Mouse (Mus musculus) olfactory bulb, adult 2 months (tissue): ENCODE measurements around the gene Nid1. TPM values are rescaled to one million over a fixed set of nuclear protein-coding genes. Genes with fewer than 3 reads are reported as not detected.

Experiments used
- H3K27ac ChIP-seq: fragments of 200-500 bp; 2 replicates; pipeline ENCODE4 v1.5.1; 2012; ENCODE audit warnings: low read depth, low read length; ENCODE audit not compliant: insufficient read depth
- H3K4me1 ChIP-seq: fragments of 200-500 bp; 2 replicates; pipeline ENCODE4 v1.6.1; 2012; ENCODE audit warnings: low read length; ENCODE audit not compliant: control insufficient read depth, insufficient read depth
- H3K4me3 ChIP-seq: fragments of 200-500 bp; 2 replicates; pipeline ENCODE4 v1.5.1; 2012; ENCODE audit warnings: mild to moderate bottlenecking, low read depth, low read length, moderate library complexity; ENCODE audit not compliant: insufficient read depth
- CTCF ChIP-seq: fragments of 200-500 bp; IDR thresholded peaks from 2 replicates; pipeline ENCODE4 v1.5.1; 2012; ENCODE audit warnings: low read depth, mild to moderate bottlenecking, low read length, moderate library complexity; ENCODE audit not compliant: insufficient read depth
- POLR2A ChIP-seq: fragments of 200-500 bp; IDR thresholded peaks from 2 replicates; pipeline ENCODE4 v1.6.1; 2012; ENCODE audit warnings: mild to moderate bottlenecking, low read depth, low read length, moderate library complexity; ENCODE audit not compliant: insufficient read depth
- WGBS: fragments of 180-500 bp; shearing (Covaris S2); methylation state at CpG from one replicate; pipeline ENCODE4 v1.1.7; 2018; 5-methylcytosine and 5-hydroxymethylcytosine counted together
- polyA plus RNA-seq: library from polyadenylated mRNA; stranded (reverse); fragments of >200 nt; gene quantifications from 2 replicates; pipeline ENCODE4 v1.2.4, GENCODE M21; 2012; ENCODE audit warnings: low replicate concordance; ENCODE audit not compliant: missing spikeins, insufficient read depth, insufficient read length

Gene Nid1
- polyA plus RNA-seq, 1 experiment, result not detected

GRCm38 (mm10) chr13:13476568-13476967, 39.2 kb downstream of the Nid1 start:
- no peaks in the 10 kb centered on the region for H3K4me1 ChIP-seq
- no peak for TF ChIP-seq CTCF
- TF ChIP-seq POLR2A, result no peak
- H3K27ac ChIP-seq, result no peak overlapping the region
- 95% methylated on average over 2 of the region's 2 CpGs for WGBS
- H3K4me3 ChIP-seq, result no peak overlapping the region

- H3K4me3 ChIP-seq, result no peak overlapping the region
- H3K4me1 ChIP-seq, result peaks cover 3% of the 10 kb centered on the region; the same call in 1 of the 2 replicates
- TF ChIP-seq CTCF (no peak), POLR2A (no peak)
- no peak overlapping the region for H3K27ac ChIP-seq
- WGBS, result 90% methylated on average over 2 of the region's 2 CpGs
Measured at GRCm38 (mm10) chr13:13477046-13477445, 39.7 kb downstream of the Nid1 start.

GRCm38 (mm10) chr13:13479986-13480385, 42.6 kb downstream of the Nid1 start:
- TF ChIP-seq CTCF (no peak), POLR2A (no peak)
- Histone ChIP-seq H3K27ac (no peak overlapping the region), H3K4me1 (peaks cover 4% of the 10 kb centered on the region; the same call in 1 of the 2 replicates), H3K4me3 (no peak overlapping the region)
- WGBS, result 28% methylated on average over 2 of the region's 2 CpGs

GRCm38 (mm10) chr13:13481033-13481432, 43.7 kb downstream of the Nid1 start:
- H3K4me3 ChIP-seq, result no peak overlapping the region
- 59% methylated on average over 5 of the region's 5 CpGs for WGBS
- H3K27ac ChIP-seq, result no peak overlapping the region
- TF ChIP-seq POLR2A (no peak), CTCF (no peak)
- H3K4me1 ChIP-seq, result peaks cover 4% of the 10 kb centered on the region; the same call in 1 of the 2 replicates

DNA sequence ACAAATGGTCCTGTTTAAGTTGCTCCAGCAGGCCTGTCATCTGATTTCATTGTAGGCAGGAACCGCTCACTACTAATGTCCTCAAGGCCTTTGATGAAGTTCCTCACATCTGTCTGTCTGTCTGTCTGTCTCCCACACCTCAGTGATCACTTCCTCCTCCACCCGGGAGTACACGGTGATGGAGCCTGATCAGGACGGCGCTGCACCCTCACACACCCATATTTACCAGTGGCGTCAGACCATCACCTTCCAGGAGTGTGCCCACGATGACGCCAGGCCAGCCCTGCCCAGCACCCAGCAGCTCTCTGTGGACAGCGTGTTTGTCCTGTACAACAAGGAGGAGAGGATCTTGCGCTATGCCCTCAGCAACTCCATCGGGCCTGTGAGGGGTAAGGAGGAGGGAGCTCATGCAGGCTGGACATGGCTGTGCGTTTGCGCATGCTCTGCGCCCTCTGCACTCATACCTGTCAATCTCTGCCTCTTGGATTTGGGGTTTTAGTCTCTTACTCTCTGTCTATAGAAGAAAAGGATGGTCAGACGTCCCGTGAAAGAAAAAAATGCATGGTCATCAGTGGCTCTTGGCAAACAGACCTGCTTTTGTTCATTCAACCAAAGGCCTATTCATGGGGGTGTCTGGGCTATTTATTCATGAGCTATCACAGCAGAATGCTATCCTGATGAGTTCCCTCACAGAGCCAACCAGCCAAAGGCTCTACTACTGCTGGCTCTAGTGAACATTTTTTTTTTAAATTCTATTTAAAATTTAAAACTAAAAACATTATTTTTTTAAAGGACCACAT, 44.7 kb downstream of the Nid1 start:
- no peak overlapping the region for H3K27ac ChIP-seq
- H3K4me1 ChIP-seq, result peaks cover 4% of the 10 kb centered on the region; the same call in 1 of the 2 replicates
- H3K4me3 ChIP-seq, result no peak overlapping the region
- no peak for TF ChIP-seq POLR2A
- TF ChIP-seq CTCF, result no peak
- 87% methylated on average over 16 of the region's 16 CpGs for WGBS

DNA sequence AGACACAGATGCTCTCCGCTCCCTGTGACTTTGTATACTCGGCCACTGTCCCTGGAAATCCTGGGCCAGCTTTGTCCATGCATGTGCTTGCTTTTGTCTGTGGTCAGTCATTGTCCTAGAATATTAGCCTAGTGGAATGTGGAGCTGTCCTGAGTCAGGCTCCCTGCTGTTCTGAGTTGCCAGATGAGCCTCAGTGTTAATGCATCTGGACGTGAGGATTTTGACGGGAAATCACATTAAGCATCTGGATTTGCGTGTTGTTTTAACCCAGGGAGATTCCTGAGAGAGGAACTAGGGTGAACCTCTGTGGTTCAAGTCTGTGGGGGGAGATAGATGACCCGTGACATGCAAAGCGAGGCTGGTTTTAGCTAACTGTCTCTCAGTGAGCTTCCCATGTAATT, 47.0 kb downstream of the Nid1 start:
- no peak overlapping the region for H3K27ac ChIP-seq
- WGBS, result 65% methylated on average over 7 of the region's 7 CpGs
- no peak for TF ChIP-seq CTCF
- TF ChIP-seq POLR2A, result no peak
- H3K4me3 ChIP-seq, result no peak overlapping the region
- peaks cover 4% of the 10 kb centered on the region; the same call in 1 of the 2 replicates for H3K4me1 ChIP-seq

- no peak overlapping the region for H3K4me3 ChIP-seq
- no peak overlapping the region for H3K27ac ChIP-seq
- 88% methylated on average over 2 of the region's 2 CpGs for WGBS
- no peak for TF ChIP-seq POLR2A
- no peak for TF ChIP-seq CTCF
- H3K4me1 ChIP-seq, result peaks cover 4% of the 10 kb centered on the region; the same call in 1 of the 2 replicates
Measured at GRCm38 (mm10) chr13:13484883-13485282, 47.5 kb downstream of the Nid1 start.

DNA sequence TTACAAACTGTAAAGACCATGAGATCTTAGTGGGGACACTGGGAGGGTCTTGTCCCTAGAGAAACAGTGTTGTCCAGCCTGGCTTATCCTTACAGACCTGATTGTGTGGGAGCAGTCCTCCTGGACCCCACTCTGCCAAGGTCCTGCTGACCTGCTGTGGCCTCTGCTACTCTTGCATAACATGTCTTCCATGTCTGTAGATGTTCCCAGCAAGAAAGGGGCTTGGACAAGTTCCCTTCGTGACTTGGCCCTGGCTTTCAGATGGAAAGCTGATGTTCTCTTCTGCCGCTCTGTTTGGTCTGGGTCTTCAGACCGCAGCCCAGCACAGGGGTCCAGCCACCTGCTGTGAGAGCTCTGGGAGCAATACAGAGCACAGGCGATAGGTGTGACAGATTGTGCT, 48.3 kb downstream of the Nid1 start:
- TF ChIP-seq CTCF (no peak), POLR2A (no peak)
- Histone ChIP-seq H3K4me1 (peaks cover 4% of the 10 kb centered on the region; the same call in 1 of the 2 replicates), H3K4me3 (no peak overlapping the region), H3K27ac (no peak overlapping the region)
- WGBS, result 85% methylated on average over 4 of the region's 4 CpGs

DNA sequence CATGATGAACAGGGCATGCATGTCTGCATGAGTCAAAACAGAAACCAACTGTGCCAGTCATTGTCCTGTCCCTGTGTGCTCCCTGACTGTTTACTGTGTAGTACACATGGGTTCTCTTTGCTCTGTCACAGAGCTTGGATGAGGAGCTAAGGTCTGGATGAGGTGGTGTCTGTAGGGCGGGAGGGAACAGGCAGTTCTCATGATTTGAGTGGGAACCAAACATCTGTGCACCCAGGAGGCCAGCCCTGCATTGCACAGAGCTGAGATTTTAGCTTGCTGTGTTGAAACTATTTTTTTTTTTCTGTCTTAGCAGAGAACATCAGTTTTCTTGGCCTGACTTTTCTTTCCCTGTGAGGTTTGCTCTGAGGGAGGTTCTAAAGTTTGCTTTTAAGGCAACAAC, 50.5 kb downstream of the Nid1 start:
- 73% methylated on average over 1 of the region's 1 CpGs for WGBS
- Histone ChIP-seq H3K4me3 (no peak overlapping the region), H3K27ac (no peak overlapping the region), H3K4me1 (peaks cover 4% of the 10 kb centered on the region)
- TF ChIP-seq CTCF, result no peak
- no peak for TF ChIP-seq POLR2A
